Mouse (Mus musculus) limb, embryonic 11.5 days (tissue): Measurements from ENCODE around the gene Kdm2a. TPM values are rescaled to one million over a fixed set of nuclear protein-coding genes. Genes with fewer than 3 reads are reported as not detected.

Source experiments
- ATAC-seq: fragments of 200-750 bp; cut with Nextera tagmentation; 2 replicates; pipeline ENCODE4 v1.8.0; 2017; ENCODE audit warnings: low read depth; ENCODE audit not compliant: insufficient number of reproducible peaks, low FRiP score, low TSS enrichment
- DNase-seq: peaks from one replicate; pipeline ENCODE4 v3.0.0-alpha.2; 2015; ENCODE audit warnings: low spot score
- H3K27ac ChIP-seq: fragments of 300-500 bp; sonication (generic); replicated peaks from 2 replicates; pipeline ENCODE4 v1.5.1; 2014; ENCODE audit warnings: low read depth, mild to moderate bottlenecking, low read length
- H3K27me3 ChIP-seq: fragments of 300-500 bp; sonication (generic); 2 replicates; pipeline ENCODE4 v1.6.1; 2014; ENCODE audit warnings: mild to moderate bottlenecking, low read length, mixed read lengths; ENCODE audit not compliant: control insufficient read depth, insufficient read depth
- H3K36me3 ChIP-seq: fragments of 300-500 bp; sonication (generic); 2 replicates; pipeline ENCODE4 v1.6.1; 2014; ENCODE audit warnings: mild to moderate bottlenecking, low read length, moderate library complexity, mixed read lengths; ENCODE audit not compliant: control insufficient read depth, insufficient read depth
- H3K4me1 ChIP-seq: fragments of 300-500 bp; sonication (generic); 2 replicates; pipeline ENCODE4 v1.6.1; 2014; ENCODE audit warnings: low read length, mixed read lengths; ENCODE audit not compliant: control insufficient read depth, insufficient read depth
- H3K4me2 ChIP-seq: fragments of 300-500 bp; sonication (generic); 2 replicates; pipeline ENCODE4 v1.6.1; 2014; ENCODE audit warnings: low read depth, mild to moderate bottlenecking, moderate library complexity; ENCODE audit not compliant: severe bottlenecking
- H3K4me3 ChIP-seq: fragments of 300-500 bp; sonication (generic); 2 replicates; pipeline ENCODE4 v1.5.1; 2014; ENCODE audit warnings: low read depth, low read length
- H3K9ac ChIP-seq: fragments of 300-500 bp; sonication (generic); 2 replicates; pipeline ENCODE4 v1.6.1; 2014; ENCODE audit warnings: mild to moderate bottlenecking, low read length
- H3K9me3 ChIP-seq: fragments of 300-500 bp; sonication (generic); 2 replicates; pipeline ENCODE4 v1.6.1; 2016; ENCODE audit warnings: low read length; ENCODE audit not compliant: control insufficient read depth
- WGBS: fragments of 180-500 bp; shearing (Covaris S2); extraction: QIAGEN DNeasy Blood & Tissue Kit; methylation state at CpG from one replicate; pipeline ENCODE4 v1.1.7; 2014; 5-methylcytosine and 5-hydroxymethylcytosine counted together
- polyA plus RNA-seq: library from polyadenylated mRNA; unstranded; fragments of >200 nt; fragmentation: Nextera tagmentation; extraction: Ambion mirVana; gene quantifications from 2 replicates; pipeline ENCODE4 v1.2.1, GENCODE M21; 2014

Gene Kdm2a
- polyA plus RNA-seq, 1 experiment from 2014 or later: 61.0 TPM

DNA sequence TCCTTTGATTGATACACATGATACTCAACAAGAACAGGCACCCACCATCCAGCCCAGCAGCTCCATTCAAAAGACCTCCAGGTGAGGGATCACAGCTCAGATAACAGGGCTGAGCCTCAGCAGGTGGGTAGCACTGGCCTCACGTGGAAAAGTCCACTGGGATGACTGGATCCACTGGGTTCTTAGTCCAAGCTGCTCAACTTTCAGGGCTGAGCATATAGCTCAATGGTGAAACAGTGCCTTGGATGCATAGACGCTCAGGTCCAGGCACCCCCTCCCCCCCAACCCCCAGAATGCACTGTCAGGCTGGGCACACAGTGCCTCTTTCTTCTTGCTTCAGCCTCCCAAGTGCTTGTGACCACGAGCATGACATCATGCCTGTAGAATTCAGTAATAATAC, 24.9 kb upstream of the Kdm2a start:
- H3K4me2 ChIP-seq: no peak overlapping the region
- ATAC-seq (no peak), DNase-seq (no peak)
- H3K27ac ChIP-seq: no peak overlapping the region
- H3K4me1 ChIP-seq: no peaks in the 10 kb centered on the region
- no peak overlapping the region for H3K4me3 ChIP-seq
- H3K27me3 ChIP-seq: no peaks in the 10 kb centered on the region
- H3K9me3 ChIP-seq: no peaks in the 10 kb centered on the region
- 83% methylated on average over 3 of the region's 3 CpGs for WGBS
- no peaks in the 10 kb centered on the region for H3K36me3 ChIP-seq
- H3K9ac ChIP-seq: no peak overlapping the region

DNA sequence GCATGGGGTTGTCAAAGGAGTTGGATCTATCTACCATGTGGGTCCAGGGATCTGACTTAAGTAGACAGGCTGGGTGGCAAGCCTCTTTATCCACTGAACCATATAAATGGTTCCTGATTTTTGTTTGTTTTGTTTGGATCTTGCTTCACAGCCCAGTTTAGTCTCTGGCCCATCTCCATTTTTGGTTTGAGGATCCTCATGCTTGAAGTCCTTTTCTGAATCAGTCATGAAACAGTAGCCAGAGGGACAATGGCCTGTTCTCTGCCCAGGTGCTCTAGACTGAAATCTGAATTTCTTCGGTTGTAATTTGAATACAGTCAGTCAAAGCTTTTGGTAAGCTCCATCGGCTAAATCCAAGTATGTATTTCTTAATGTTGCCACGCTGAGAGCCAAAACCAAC, 24.5 kb upstream of the Kdm2a start:
- no peaks in the 10 kb centered on the region for H3K9me3 ChIP-seq
- no peak overlapping the region for H3K9ac ChIP-seq
- ATAC-seq: no peak
- H3K27ac ChIP-seq: no peak overlapping the region
- no peak overlapping the region for H3K4me2 ChIP-seq
- 97% methylated on average over 3 of the region's 3 CpGs for WGBS
- DNase-seq: no peak
- H3K4me3 ChIP-seq: no peak overlapping the region
- no peaks in the 10 kb centered on the region for H3K4me1 ChIP-seq
- H3K27me3 ChIP-seq: no peaks in the 10 kb centered on the region
- H3K36me3 ChIP-seq: no peaks in the 10 kb centered on the region

GRCm38 (mm10) chr19:4420153-4420910, 22.2 kb upstream of the Kdm2a start:
- Histone ChIP-seq H3K9ac (no peak overlapping the region), H3K9me3 (no peaks in the 10 kb centered on the region), H3K27me3 (no peaks in the 10 kb centered on the region), H3K27ac (no peak overlapping the region), H3K4me2 (no peak overlapping the region), H3K36me3 (no peaks in the 10 kb centered on the region), H3K4me1 (no peaks in the 10 kb centered on the region), H3K4me3 (no peak overlapping the region)
- WGBS: 88% methylated on average over 8 of the region's 8 CpGs
- DNase-seq (no peak), ATAC-seq (no peak)

- H3K36me3 ChIP-seq: no peaks in the 10 kb centered on the region
- DNase-seq (no peak), ATAC-seq (no peak)
- no peak overlapping the region for H3K4me3 ChIP-seq
- no peak overlapping the region for H3K9ac ChIP-seq
- H3K27me3 ChIP-seq: no peaks in the 10 kb centered on the region
- H3K9me3 ChIP-seq: no peaks in the 10 kb centered on the region
- 90% methylated on average over 5 of the region's 5 CpGs for WGBS
- no peak overlapping the region for H3K4me2 ChIP-seq
- H3K27ac ChIP-seq: no peak overlapping the region
- H3K4me1 ChIP-seq: no peaks in the 10 kb centered on the region
These were observed 21.6 kb upstream of the Kdm2a start for GRCm38 (mm10) chr19:4419711-4420110.

- H3K4me2 ChIP-seq: no peak overlapping the region
- DNase-seq (no peak), ATAC-seq (no peak)
- no peaks in the 10 kb centered on the region for H3K27me3 ChIP-seq
- no peak overlapping the region for H3K9ac ChIP-seq
- H3K4me1 ChIP-seq: no peaks in the 10 kb centered on the region
- no peak overlapping the region for H3K27ac ChIP-seq
- no peaks in the 10 kb centered on the region for H3K36me3 ChIP-seq
- H3K4me3 ChIP-seq: no peak overlapping the region
- H3K9me3 ChIP-seq: no peaks in the 10 kb centered on the region
These were observed 19.6 kb upstream of the Kdm2a start for GRCm38 (mm10) chr19:4417713-4418112.

- H3K36me3 ChIP-seq: no peaks in the 10 kb centered on the region
- no peak overlapping the region for H3K27ac ChIP-seq
- no peak for ATAC-seq
- H3K9me3 ChIP-seq: no peaks in the 10 kb centered on the region
- H3K4me2 ChIP-seq: no peak overlapping the region
- no peaks in the 10 kb centered on the region for H3K27me3 ChIP-seq
- H3K4me3 ChIP-seq: no peak overlapping the region
- no peak overlapping the region for H3K9ac ChIP-seq
- peak; percentile 75 for DNase-seq
- 0% methylated on average over 1 of the region's 1 CpGs for WGBS
- no peaks in the 10 kb centered on the region for H3K4me1 ChIP-seq
These were observed 19.1 kb upstream of the Kdm2a start for GRCm38 (mm10) chr19:4417183-4417582.

- Histone ChIP-seq H3K4me3 (no peak overlapping the region), H3K27me3 (no peaks in the 10 kb centered on the region), H3K9ac (no peak overlapping the region), H3K36me3 (no peaks in the 10 kb centered on the region), H3K4me1 (no peaks in the 10 kb centered on the region), H3K4me2 (no peak overlapping the region), H3K27ac (no peak overlapping the region), H3K9me3 (no peaks in the 10 kb centered on the region)
- DNase-seq: no peak
- ATAC-seq: no peak
- WGBS: 70% methylated on average over 1 of the region's 1 CpGs
These were observed 16.5 kb upstream of the Kdm2a start for GRCm38 (mm10) chr19:4414631-4415030.

- WGBS: 65% methylated on average over 2 of the region's 2 CpGs
- ATAC-seq (no peak), DNase-seq (no peak)
- no peak overlapping the region for H3K27ac ChIP-seq
- H3K9me3 ChIP-seq: no peaks in the 10 kb centered on the region
- H3K4me3 ChIP-seq: no peak overlapping the region
- H3K27me3 ChIP-seq: no peaks in the 10 kb centered on the region
- no peak overlapping the region for H3K4me2 ChIP-seq
- H3K36me3 ChIP-seq: no peaks in the 10 kb centered on the region
- no peaks in the 10 kb centered on the region for H3K4me1 ChIP-seq
- H3K9ac ChIP-seq: no peak overlapping the region
These were observed 11.0 kb upstream of the Kdm2a start for GRCm38 (mm10) chr19:4409062-4409461.

- Histone ChIP-seq H3K4me2 (no peak overlapping the region), H3K9me3 (no peaks in the 10 kb centered on the region), H3K9ac (no peak overlapping the region), H3K27me3 (no peaks in the 10 kb centered on the region), H3K4me3 (no peak overlapping the region), H3K36me3 (no peaks in the 10 kb centered on the region), H3K27ac (no peak overlapping the region), H3K4me1 (no peaks in the 10 kb centered on the region)
- no peak for ATAC-seq
- 94% methylated on average over 2 of the region's 2 CpGs for WGBS
- no peak for DNase-seq
These were observed 6.8 kb upstream of the Kdm2a start for GRCm38 (mm10) chr19:4404840-4405239.
